Mouse (Mus musculus) kidney, adult 2 months (tissue): ENCODE results near the gene B130006D01Rik.

Source experiments
- CTCF ChIP-seq: fragments of 200-500 bp; conservative IDR thresholded peaks from 2 replicates; pipeline ENCODE4 v1.5.1; 2011; ENCODE audit warnings: low read depth, mild to moderate bottlenecking, control low read depth, low read length, moderate library complexity, mixed read lengths; ENCODE audit not compliant: insufficient read depth, insufficient read length
- POLR2A ChIP-seq: fragments of 200-500 bp; IDR thresholded peaks from one replicate; pipeline ENCODE4 v1.6.1; 2011; ENCODE audit warnings: low read depth, low read length, control low read depth

DNA sequence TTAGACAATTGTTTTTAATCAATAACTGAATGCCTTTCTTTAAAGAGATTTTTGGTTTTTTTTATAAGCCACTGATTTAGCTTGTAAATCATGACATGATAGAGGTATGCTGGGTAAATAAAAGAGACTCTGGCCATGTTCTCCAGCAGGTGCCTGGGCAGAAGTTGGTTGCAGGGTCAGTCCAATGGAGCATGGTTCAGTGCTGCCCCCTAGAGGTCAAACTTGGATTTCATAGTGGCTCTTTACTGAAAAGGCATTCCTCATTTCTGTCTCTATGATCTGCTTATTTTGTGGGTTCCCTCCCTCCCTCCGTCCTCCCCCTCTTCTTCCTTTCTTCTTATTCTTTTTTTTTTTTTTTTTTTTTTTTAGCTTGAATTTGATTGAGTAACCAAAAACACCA lies 27.6 kb downstream of the B130006D01Rik start:
- TF ChIP-seq CTCF (peak; percentile 94), POLR2A (no peak)
